Mouse (Mus musculus): Measurements from ENCODE around the gene Enthd1.
A peak's percentile ranks its signal among the peaks of the same experiment; 100 is the strongest.

The Enthd1 gene

GRCm38 (mm10) chr15:80474429-80475002 lies 90.4 kb downstream of the Enthd1 start:
- DNase-seq = no peak

- no peak for DNase-seq
Observed at GRCm38 (mm10) chr15:80467876-80468275, 97.1 kb downstream of the Enthd1 start.

DNA sequence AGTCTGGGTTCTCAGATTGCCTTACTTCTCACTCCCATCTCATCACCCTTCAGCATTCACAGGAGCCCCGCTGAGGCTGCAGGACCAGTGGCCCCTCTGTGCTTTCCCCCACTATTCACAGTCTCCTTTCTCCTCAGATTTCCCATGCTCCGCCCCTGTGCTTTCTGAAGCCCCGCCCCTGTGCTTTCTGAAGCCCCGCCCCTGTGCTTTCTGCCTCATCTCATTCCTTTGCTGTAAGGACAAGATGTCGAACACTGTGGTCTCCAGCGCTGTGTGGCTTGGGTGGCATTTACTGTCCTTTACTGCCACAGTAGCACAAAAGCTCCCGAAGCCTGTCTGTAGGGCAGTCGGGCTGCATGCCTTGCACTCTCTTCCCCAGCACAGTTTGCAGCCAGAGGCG lies 102.8 kb downstream of the Enthd1 start:
- peak in 1 of 2 experiments; percentile 24 for DNase-seq

GRCm38 (mm10) chr15:80461446-80461845 lies 103.5 kb downstream of the Enthd1 start:
- DNase-seq = no peak

DNA sequence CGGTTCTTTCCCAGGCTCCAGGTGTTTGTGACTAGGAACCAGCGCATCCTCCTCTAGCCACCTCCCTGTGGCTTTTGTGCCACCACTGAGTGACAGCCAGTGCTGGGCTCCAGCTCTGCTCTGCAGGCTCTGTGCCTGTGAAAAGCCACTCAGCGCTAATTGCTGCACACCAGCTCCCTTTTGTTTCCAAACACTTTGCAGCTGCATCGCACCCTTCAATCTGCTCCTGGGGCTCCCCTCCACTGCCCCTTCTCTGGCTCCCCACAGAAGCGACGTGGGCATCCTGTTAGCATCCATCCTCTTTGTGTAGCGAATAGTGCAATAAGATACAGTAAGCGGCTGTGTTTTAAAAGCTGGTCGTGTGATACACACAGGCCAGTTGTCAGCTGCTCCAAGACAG lies 104.9 kb downstream of the Enthd1 start:
- DNase-seq = no peak

DNA sequence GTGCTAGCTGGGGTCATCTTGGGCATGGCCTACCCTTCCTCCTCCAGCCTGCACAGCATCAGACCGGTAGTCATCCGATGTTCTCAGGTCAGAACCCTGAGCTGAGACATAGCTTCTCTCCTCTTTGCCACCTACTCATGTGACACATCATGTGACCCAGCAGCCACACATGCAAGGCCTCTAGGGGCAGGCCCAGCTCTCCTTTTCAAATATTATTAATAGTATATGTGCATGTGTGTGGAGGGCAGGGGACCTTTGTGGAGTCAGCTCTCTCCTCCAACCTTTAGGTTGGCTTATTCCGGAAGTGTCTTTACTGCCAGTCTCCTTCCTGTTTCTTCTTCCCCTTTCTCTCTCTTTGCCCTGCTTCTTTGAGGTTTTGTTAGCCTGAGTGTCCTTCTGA lies 107.0 kb downstream of the Enthd1 start:
- DNase-seq = no peak

GRCm38 (mm10) chr15:80454486-80454885 lies 110.5 kb downstream of the Enthd1 start:
- DNase-seq = peak in 1 of 2 experiments; percentile 18

GRCm38 (mm10) chr15:80452425-80452824 lies 112.5 kb downstream of the Enthd1 start:
- peak in 1 of 2 experiments; percentile 20 for DNase-seq

GRCm38 (mm10) chr15:80445956-80446687 lies 118.8 kb downstream of the Enthd1 start:
- DNase-seq = no peak

- DNase-seq = no peak
Observed at GRCm38 (mm10) chr15:80440195-80440594, 124.8 kb downstream of the Enthd1 start.

DNA sequence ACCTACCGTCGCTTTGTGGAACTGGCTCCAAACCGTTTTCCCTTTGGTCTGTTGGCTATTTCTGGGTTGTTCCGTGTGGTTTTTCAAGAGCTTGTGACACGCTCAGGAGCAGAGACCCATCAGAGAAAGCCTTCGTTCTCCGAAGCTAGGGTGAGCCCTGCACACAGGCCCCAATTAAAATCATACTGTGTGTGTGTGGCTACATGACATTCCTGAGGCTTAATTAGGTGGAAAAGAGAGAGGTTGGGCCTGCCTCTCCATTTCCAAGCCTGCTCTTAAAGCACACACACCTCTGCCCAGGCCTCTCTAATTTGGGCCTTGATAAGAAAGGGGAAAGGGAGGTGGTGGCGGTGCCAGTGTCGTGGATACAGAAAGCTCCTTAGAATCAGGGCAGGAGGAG lies 126.5 kb downstream of the Enthd1 start:
- DNase-seq = no peak

DNA sequence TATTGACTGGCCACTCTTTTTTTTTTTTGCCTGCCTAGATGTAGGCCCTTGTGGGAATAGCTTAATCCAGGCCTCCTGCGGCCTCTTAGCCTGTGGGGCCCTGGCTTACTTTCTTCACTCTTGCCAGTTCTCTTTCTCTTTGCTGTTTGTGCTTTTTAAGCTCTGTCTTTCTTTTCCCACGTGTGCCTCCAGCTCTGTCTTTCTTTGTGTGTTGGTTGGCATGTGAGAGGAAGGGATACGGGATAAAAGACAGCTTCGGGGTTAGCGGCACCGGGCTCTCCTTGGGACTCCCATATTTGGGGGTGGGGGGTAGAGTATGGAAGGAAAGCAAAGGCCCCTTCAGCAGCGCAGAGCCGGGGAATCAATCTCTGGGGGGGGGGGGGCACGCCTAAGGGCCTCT lies 127.0 kb downstream of the Enthd1 start:
- DNase-seq = no peak

DNA sequence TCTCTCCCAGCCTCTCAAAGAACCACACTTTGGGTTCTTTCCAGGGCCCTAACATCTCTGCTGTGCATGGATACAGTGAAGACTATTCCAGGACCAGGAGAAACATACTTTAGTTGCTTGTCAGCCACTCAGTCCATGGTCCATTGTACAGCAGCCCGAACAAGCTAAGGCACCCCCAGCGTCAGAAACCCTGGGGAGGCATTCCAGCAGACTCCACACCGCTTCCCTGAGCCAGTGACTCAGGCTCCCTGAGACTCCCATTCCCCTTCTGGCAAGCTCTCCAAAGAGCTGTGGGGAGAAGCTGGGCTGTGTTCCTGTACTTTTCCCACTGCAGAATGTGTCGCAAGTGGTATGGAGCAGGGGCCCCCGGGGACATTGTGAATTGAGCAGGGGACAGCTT lies 128.0 kb downstream of the Enthd1 start:
- no peak for DNase-seq

DNA sequence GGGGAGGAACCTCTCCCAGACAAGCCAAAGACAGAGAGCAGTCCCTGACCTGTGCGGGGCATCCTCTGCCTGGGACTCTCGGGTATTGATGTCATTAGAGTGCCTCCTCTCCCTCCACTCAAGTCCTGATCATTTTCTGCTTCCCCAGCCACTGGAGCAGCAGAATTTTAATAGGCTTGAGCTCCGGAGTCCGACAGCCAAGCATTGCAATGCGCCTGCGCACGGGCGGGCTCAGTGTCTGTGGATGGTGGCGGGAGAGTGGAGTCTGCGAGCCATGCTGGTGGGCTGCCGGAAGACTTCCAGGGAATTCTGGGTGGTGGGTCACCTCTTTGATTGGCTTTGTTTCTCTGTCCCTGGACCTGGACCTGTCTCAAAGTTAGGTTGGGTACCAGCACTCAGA lies 134.6 kb downstream of the Enthd1 start:
- DNase-seq = no peak

DNA sequence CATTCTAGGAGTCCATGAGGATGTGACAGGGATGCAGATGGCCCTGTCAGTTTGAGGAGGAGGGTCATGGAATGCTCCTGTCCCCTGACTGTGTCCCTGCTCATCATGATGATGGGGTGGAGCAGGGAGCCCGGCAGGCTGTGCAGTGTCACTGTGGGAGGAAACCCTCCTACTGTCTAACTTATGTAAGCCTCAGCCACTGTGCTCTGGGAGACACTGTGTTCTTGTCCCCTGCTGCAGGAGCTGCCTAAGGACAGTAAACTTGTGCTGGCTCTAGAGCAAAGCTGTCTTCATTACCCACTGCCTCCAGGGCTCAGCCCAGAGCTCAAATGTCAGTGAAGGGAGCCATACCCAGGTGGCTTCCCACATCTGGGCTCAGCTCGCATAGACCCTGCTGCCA lies 146.8 kb downstream of the Enthd1 start:
- DNase-seq = no peak

GRCm38 (mm10) chr15:80417066-80417465 lies 147.9 kb downstream of the Enthd1 start:
- no peak for DNase-seq

- DNase-seq = peak; percentile 47 to 53
Observed at GRCm38 (mm10) chr15:80415132-80415531, 149.8 kb downstream of the Enthd1 start.

DNA sequence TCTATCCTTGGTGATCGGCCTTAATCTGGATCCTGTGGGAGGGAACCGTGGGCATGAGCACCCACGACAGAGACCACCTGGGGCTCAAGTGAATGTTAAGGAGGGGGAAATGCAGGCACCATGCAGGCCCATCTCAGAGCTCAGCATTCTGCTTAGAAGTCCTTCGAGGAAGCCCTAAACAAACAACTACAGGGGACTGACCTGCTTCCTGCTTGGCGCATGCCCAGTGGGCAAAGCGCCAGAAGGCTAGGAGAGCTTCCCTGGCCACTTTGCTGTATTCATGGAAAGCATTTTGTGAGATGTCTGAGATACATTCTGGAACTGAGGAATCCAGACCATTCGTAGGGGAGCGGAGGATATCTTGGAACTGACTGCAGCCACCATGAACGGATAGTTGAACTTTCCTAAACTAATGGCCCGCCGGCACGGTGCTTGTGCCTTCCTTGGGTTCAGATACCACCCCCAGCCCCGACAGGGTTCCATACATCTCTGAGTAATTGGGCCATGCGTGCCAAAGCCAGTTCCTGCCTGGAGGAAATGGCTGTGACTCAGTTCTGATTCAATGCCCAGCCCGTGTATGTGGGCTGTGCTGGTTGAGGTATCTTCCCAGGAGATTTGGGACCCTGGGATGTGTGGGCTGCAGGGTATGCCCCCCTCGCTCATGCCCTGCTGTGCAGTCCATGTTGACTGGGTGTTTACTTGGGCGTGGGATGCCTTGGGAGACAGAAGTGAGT lies 150.8 kb downstream of the Enthd1 start:
- peak; percentile 49 to 62 for DNase-seq

GRCm38 (mm10) chr15:80413070-80413469 lies 151.9 kb downstream of the Enthd1 start:
- peak; percentile 71 to 79 for DNase-seq

GRCm38 (mm10) chr15:80410661-80411060 lies 154.3 kb downstream of the Enthd1 start:
- DNase-seq = peak; percentile 56 to 61

DNA sequence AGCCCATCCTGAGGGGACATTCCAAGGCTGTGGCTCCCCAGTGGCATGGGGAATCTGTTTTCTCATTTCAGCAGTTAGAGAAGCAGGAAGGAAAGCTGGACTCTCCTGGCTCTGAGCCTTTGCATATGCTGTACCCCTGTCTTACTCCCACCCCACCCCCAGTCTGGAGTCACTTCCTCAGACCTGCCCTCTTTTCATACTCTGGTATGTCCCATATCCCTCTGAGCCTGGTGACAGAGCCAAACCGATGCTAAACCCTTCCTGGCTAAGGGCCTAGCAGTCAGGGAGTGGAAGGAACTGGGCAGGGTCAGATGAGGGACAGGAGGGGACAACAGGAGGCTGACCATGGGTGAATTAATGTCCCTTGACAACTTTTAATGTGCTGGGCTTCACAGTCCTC lies 157.1 kb downstream of the Enthd1 start:
- peak; percentile 57 to 60 for DNase-seq

Data from cerebellum, postnatal 10 days (tissue).